Mouse (Mus musculus): ENCODE results near the gene Ccl6.

The Ccl6 gene

GRCm38 (mm10) chr11:83598207-83598837, 5.4 kb upstream of the Ccl6 start:
- no peak for DNase-seq (ENCODE audit: extremely low read depth, insufficient read length, low spot score)

- DNase-seq (ENCODE audit: extremely low read depth, insufficient read length, low spot score) = no peak
Observed at GRCm38 (mm10) chr11:83597796-83598195, 4.9 kb upstream of the Ccl6 start.

GRCm38 (mm10) chr11:83595669-83596455, 3.0 kb upstream of the Ccl6 start:
- no peak for DNase-seq (ENCODE audit: extremely low read depth, insufficient read length, low spot score)

- no peak for DNase-seq (ENCODE audit: extremely low read depth, insufficient read length, low spot score)
Observed at GRCm38 (mm10) chr11:83593453-83593852, 566 bp upstream of the Ccl6 start.

- no peak for DNase-seq (ENCODE audit: extremely low read depth, insufficient read length, low spot score)
Observed at GRCm38 (mm10) chr11:83584232-83584631, 8.7 kb downstream of the Ccl6 start.

- DNase-seq (ENCODE audit: extremely low read depth, insufficient read length, low spot score) = no peak
Observed at GRCm38 (mm10) chr11:83583450-83583754, 9.5 kb downstream of the Ccl6 start.

GRCm38 (mm10) chr11:83582626-83583449, 10.0 kb downstream of the Ccl6 start:
- no peak for DNase-seq (ENCODE audit: extremely low read depth, insufficient read length, low spot score)

- no peak for DNase-seq (ENCODE audit: extremely low read depth, insufficient read length, low spot score)
Observed at GRCm38 (mm10) chr11:83581626-83582610, 11.0 kb downstream of the Ccl6 start.

GRCm38 (mm10) chr11:83580699-83581232, 12.1 kb downstream of the Ccl6 start:
- DNase-seq (ENCODE audit: extremely low read depth, insufficient read length, low spot score) = peak; percentile 46

- DNase-seq (ENCODE audit: extremely low read depth, insufficient read length, low spot score) = no peak
Observed at GRCm38 (mm10) chr11:83578999-83579398, 13.9 kb downstream of the Ccl6 start.

- no peak for DNase-seq (ENCODE audit: extremely low read depth, insufficient read length, low spot score)
Observed at GRCm38 (mm10) chr11:83578186-83578760, 14.6 kb downstream of the Ccl6 start, which contains the start of gene Ccl9. Gene Ccl9, minus strand, starts transcription at chr11:83578636.

GRCm38 (mm10) chr11:83576927-83577555, 15.8 kb downstream of the Ccl6 start:
- peak; percentile 55 for DNase-seq (ENCODE audit: extremely low read depth, insufficient read length, low spot score)

- no peak for DNase-seq (ENCODE audit: extremely low read depth, insufficient read length, low spot score)
Observed at GRCm38 (mm10) chr11:83572834-83573233, 20.1 kb downstream of the Ccl6 start.

- DNase-seq (ENCODE audit: extremely low read depth, insufficient read length, low spot score) = no peak
Observed at GRCm38 (mm10) chr11:83572223-83572622, 20.7 kb downstream of the Ccl6 start.

GRCm38 (mm10) chr11:83570189-83570588, 22.7 kb downstream of the Ccl6 start:
- no peak for DNase-seq (ENCODE audit: extremely low read depth, insufficient read length, low spot score)

- no peak for DNase-seq (ENCODE audit: extremely low read depth, insufficient read length, low spot score)
Observed at GRCm38 (mm10) chr11:83569249-83569648, 23.6 kb downstream of the Ccl6 start.

- DNase-seq (ENCODE audit: extremely low read depth, insufficient read length, low spot score) = no peak
Observed at GRCm38 (mm10) chr11:83568786-83569185, 24.1 kb downstream of the Ccl6 start.

- DNase-seq (ENCODE audit: extremely low read depth, insufficient read length, low spot score) = no peak
Observed at GRCm38 (mm10) chr11:83568061-83568460, 24.8 kb downstream of the Ccl6 start.

- DNase-seq (ENCODE audit: extremely low read depth, insufficient read length, low spot score) = no peak
Observed at GRCm38 (mm10) chr11:83567311-83567710, 25.6 kb downstream of the Ccl6 start.

Measured in 3134 (cell line).